Mouse (Mus musculus) CD8-positive naive resting alpha-beta T cell, adult 2 months (primary cell): ENCODE results near the gene Mrpl33.

Experiments
- DNase-seq, 2 experiments: peaks; one replicate each; pipeline ENCODE4 v3.0.0; 2022; ENCODE audit warnings: low read depth in 2 of 2, low spot score in 2 of 2

Gene Mrpl33

GRCm38 (mm10) chr5:31697644-31698296 lies 101.0 kb downstream of the Mrpl33 start, which contains the start of gene Babam2:
Gene Babam2, plus strand, starts transcription at chr5:31697684.
- DNase-seq, result peak; percentile 88 to 91

- peak; percentile 98 to 99 for DNase-seq
Observed at GRCm38 (mm10) chr5:31698297-31698726, 101.6 kb downstream of the Mrpl33 start.

GRCm38 (mm10) chr5:31698931-31699330 lies 102.2 kb downstream of the Mrpl33 start:
- DNase-seq, result peak in 1 of 2 experiments; percentile 7

- DNase-seq, result no peak
Observed at GRCm38 (mm10) chr5:31699397-31699796, 102.7 kb downstream of the Mrpl33 start.

- no peak for DNase-seq
Observed at GRCm38 (mm10) chr5:31704971-31705370, 108.2 kb downstream of the Mrpl33 start.

- DNase-seq, result no peak
Observed at GRCm38 (mm10) chr5:31706826-31707225, 110.1 kb downstream of the Mrpl33 start.

- peak in 1 of 2 experiments; percentile 38 for DNase-seq
Observed at GRCm38 (mm10) chr5:31709389-31709788, 112.7 kb downstream of the Mrpl33 start.

GRCm38 (mm10) chr5:31713280-31713711 lies 116.6 kb downstream of the Mrpl33 start:
- no peak for DNase-seq

GRCm38 (mm10) chr5:31713841-31714264 lies 117.1 kb downstream of the Mrpl33 start:
- peak in 1 of 2 experiments; percentile 20 for DNase-seq
